Mouse (Mus musculus) lung, adult 2 months (tissue): ENCODE results near the gene Sfrp4. TPM values are rescaled to one million over a fixed set of nuclear protein-coding genes. Genes with fewer than 3 reads are reported as not detected.

Experiments used
- DNase-seq: peaks from one replicate; pipeline ENCODE4 v3.0.0; 2022
- H3K4me1 ChIP-seq: fragments of 200-500 bp; 2 replicates; pipeline ENCODE4 v1.6.1; 2011; ENCODE audit warnings: low read length; ENCODE audit not compliant: control insufficient read depth, insufficient read depth
- H3K4me3 ChIP-seq: fragments of 200-500 bp; replicated peaks from 2 replicates; pipeline ENCODE3; 2011; ENCODE audit warnings: low read depth, mild to moderate bottlenecking, control low read depth, low read length; ENCODE audit errors: extremely low read depth
- POLR2A ChIP-seq: fragments of 200-500 bp; IDR thresholded peaks from 2 replicates; pipeline ENCODE4 v1.6.1; 2011; ENCODE audit warnings: low read depth, mild to moderate bottlenecking, control low read depth, low read length, borderline replicate concordance; ENCODE audit errors: extremely low read depth
- polyA plus RNA-seq: library from polyadenylated mRNA; depleted of rRNA; stranded (reverse); fragments of >200 nt; gene quantifications from 2 replicates; pipeline ENCODE4 v1.2.3, GENCODE M21; 2012; rRNA removed

Gene Sfrp4
- polyA plus RNA-seq, 1 experiment: 4.2 TPM

DNA sequence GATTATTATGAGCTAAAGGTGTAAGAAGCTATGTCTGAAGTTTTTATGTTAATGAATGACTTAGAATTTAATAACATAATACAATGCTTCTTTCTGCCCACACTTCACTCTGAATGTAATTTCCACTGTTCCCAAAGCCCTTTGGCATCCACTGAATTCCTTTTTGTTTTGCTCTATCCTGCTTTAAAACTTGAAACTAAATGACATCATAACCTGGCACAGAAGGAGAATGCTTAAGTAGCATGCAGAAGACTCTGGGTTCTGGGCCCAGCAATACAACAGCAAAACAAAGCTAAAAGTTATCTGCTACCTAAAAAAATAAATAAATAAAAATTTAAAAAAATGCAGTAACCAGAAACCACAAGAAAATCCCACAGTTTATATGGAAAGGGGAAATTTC is 51.7 kb downstream of the Sfrp4 start:
- DNase-seq: no peak
- TF ChIP-seq POLR2A: no peak
- Histone ChIP-seq H3K4me1 (no peaks in the 10 kb centered on the region), H3K4me3 (no peak overlapping the region)

Other genes with a start within 250 kb of the Sfrp4 start
- 35.0 and 44.2 TPM in 2 replicates for gene Stard3nl, start 227.3 kb upstream of the Sfrp4 start, polyA plus RNA-seq
- 19.6 and 21.6 TPM in 2 replicates for gene Epdr1, start 3.2 kb upstream of the Sfrp4 start, polyA plus RNA-seq
- gene Nme8, start 74.7 kb downstream of the Sfrp4 start, polyA plus RNA-seq: not detected in 2 replicates
- gene Gpr141, start 201.2 kb downstream of the Sfrp4 start, polyA plus RNA-seq: 0.46 and 1.5 TPM in 2 replicates